In the genomic region with DNA sequence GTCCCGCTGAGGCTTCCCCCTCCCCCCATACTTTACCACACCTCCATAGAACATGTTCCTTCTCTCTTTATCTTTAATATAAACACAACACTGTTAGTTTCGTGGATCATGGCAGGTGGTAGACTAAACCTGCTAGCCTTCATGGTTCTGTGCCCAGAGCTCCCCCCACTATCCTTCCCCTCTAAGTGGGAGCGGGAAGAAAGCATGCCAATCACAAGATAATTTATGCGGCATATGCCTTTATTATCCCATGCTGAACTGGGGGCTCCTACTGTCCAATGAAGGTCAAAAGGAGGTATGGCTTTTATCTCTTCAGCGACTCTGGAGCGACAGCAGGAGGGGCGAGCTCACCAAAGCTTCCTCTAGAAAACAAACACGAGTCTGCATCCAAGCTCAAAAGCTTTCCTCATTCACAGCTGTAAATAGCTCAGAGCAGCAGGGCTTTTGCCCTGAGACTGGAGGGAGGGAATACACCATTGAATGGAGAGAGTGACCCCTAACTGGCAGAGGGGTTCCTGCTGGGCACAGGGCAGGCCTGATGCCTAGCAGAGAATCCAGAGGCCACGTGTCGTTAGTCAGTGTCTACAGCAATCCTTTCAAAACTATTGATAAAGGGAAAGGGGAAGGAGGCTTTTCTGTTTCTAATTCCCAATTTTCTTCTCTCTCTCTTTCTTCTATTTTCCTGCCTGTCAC, we compare ENCODE assay signal across 10 mouse cellular contexts. TPM values are rescaled to one million over a fixed set of nuclear protein-coding genes. Genes with fewer than 3 reads are reported as not detected.
DNase-seq lines count a peak whose midpoint lies in the region; ATAC-seq and TF ChIP-seq lines count a peak whose summit lies in the region.
"Had no signal": no experiment of that assay in that cellular context is flagged by ENCODE, and none has a peak within 500 bp of the region (broad histone marks: within the 10 kb centered on the region; RNA-seq: fewer than 3 reads in every experiment).

No protein-coding gene starts in this region.

- no peaks in the 10 kb centered on the region for H3K36me3 ChIP-seq in heart, postnatal 0 days (replicated peaks; ENCODE audit: control insufficient read depth, insufficient read depth, low read length)
- H3K36me3 ChIP-seq in hindbrain, embryonic 15.5 days, result no peaks in the 10 kb centered on the region
- no peaks in the 10 kb centered on the region for H3K36me3 ChIP-seq in lung, postnatal 0 days (ENCODE audit: insufficient read depth, low read length)

- intact Hi-C loops in heart, postnatal 25 days (cut with DNase I), result no loop called here

- H3K4me1 ChIP-seq in heart, postnatal 0 days (ENCODE audit: control insufficient read depth, insufficient read depth), result peaks cover 9% of the 10 kb centered on the region; the same call in 1 of the 2 replicates
- peaks cover 10% of the 10 kb centered on the region for H3K4me1 ChIP-seq in hindbrain, embryonic 15.5 days (replicated peaks)
- no peaks in the 10 kb centered on the region for H3K4me1 ChIP-seq in lung, postnatal 0 days (ENCODE audit: insufficient read depth, low read depth, low read length)

- H3K9me3 ChIP-seq in heart, postnatal 0 days (replicated peaks; ENCODE audit: control insufficient read depth, low read length), result no peaks in the 10 kb centered on the region
- no peaks in the 10 kb centered on the region for H3K9me3 ChIP-seq in hindbrain, embryonic 15.5 days
- no peaks in the 10 kb centered on the region for H3K9me3 ChIP-seq in lung, postnatal 0 days (ENCODE audit: low read length)

- TF ChIP-seq CTCF in heart, postnatal 0 days (IDR thresholded peaks at IDR 0.05; ENCODE audit: low read depth), result no peak
- TF ChIP-seq CTCF in lung, postnatal 0 days (IDR thresholded peaks at IDR 0.05), result no peak

- no peak; the same call in 1 of the 2 replicates for ATAC-seq in heart, postnatal 0 days (ENCODE audit: insufficient read depth, low read depth)
- no peak; the same call in 1 of the 2 replicates for ATAC-seq in hindbrain, embryonic 15.5 days (ENCODE audit: low FRiP score, low read depth)
- ATAC-seq in lung, postnatal 0 days, result no peak

- peak overlapping the region; percentile 3; the same call in 1 of the 2 replicates for H3K4me2 ChIP-seq in heart, postnatal 0 days (ENCODE audit: low read depth, low read length)
- peak overlapping the region; percentile 27; the same call in 1 of the 2 replicates for H3K4me2 ChIP-seq in hindbrain, embryonic 15.5 days
- no peak overlapping the region for H3K4me2 ChIP-seq in lung, postnatal 0 days (replicated peaks; ENCODE audit: low read depth, low read length)
- H3K4me2 ChIP-seq: liver, embryonic 11.5 days had no signal

- no peaks in the 10 kb centered on the region for H3K27me3 ChIP-seq in heart, postnatal 0 days (ENCODE audit: control insufficient read depth, insufficient read depth, low read length)
- peaks cover 9% of the 10 kb centered on the region; the same call in 1 of the 2 replicates for H3K27me3 ChIP-seq in hindbrain, embryonic 15.5 days
- no peaks in the 10 kb centered on the region for H3K27me3 ChIP-seq in lung, postnatal 0 days (replicated peaks; ENCODE audit: insufficient read depth, low read length)

- no peak overlapping the region for H3K27ac ChIP-seq in heart, postnatal 0 days (ENCODE audit: low read depth)
- no peak overlapping the region for H3K27ac ChIP-seq in hindbrain, embryonic 15.5 days (replicated peaks)
- H3K27ac ChIP-seq in lung, postnatal 0 days (ENCODE audit: low read length), result no peak overlapping the region

- WGBS in heart, postnatal 0 days, result 12% methylated on average over 10 of the region's 10 CpGs
- 5% methylated on average over 10 of the region's 10 CpGs for WGBS in hindbrain, embryonic 15.5 days
- 15% methylated on average over 10 of the region's 10 CpGs for WGBS in lung, postnatal 0 days

- TF ChIP-seq EP300 in heart, postnatal 0 days (IDR thresholded peaks at IDR 0.05; ENCODE audit: low read depth), result no peak
- no peak for TF ChIP-seq EP300 in lung, postnatal 0 days (IDR thresholded peaks at IDR 0.05)

- H3K4me3 ChIP-seq in heart, postnatal 0 days (ENCODE audit: low read depth, low read length), result no peak overlapping the region
- no peak overlapping the region for H3K4me3 ChIP-seq in hindbrain, embryonic 15.5 days
- no peak overlapping the region for H3K4me3 ChIP-seq in lung, postnatal 0 days (ENCODE audit: low read depth, low read length)

- H3K9ac ChIP-seq in heart, postnatal 0 days (replicated peaks; ENCODE audit: low read depth, low read length), result no peak overlapping the region
- no peak overlapping the region for H3K9ac ChIP-seq in hindbrain, embryonic 15.5 days
- H3K9ac ChIP-seq in lung, postnatal 0 days (replicated peaks; ENCODE audit: low read depth), result no peak overlapping the region

- peak; percentile 3 for DNase-seq in cerebellum, adult 11-12 months
- DNase-seq in cerebellum, postnatal 10 days, result no peak
- DNase-seq in heart, postnatal 0 days (ENCODE audit: low spot score), result no peak
- no peak for DNase-seq in heart, postnatal 25 days (ENCODE audit: low spot score)
- peak; percentile 33 for DNase-seq in retina, embryonic 14.5 days (ENCODE audit: low spot score)
- DNase-seq in lung, postnatal 0 days (ENCODE audit: low spot score), result no peak
- DNase-seq in kidney, adult 18-20 months, result no peak
- DNase-seq: cerebellum, postnatal 25 days had no signal

RNA-seq across cellular contexts. Expression of a gene that starts 28.8 kb away (rescaled TPM):
- 0.92 and 0.97 TPM in 2 replicates for total RNA-seq in heart, postnatal 0 days (2014; rRNA removed; ENCODE audit: low replicate concordance)
- 1.1 and 1.4 TPM in 2 replicates for polyA plus RNA-seq in heart, postnatal 0 days (2015; fragmentation: Nextera tagmentation; extraction: Ambion mirVana)
- under 1 TPM; 0.59 to 0.91 TPM for total RNA-seq in heart, postnatal 25 days (2021)
- polyA plus RNA-seq in hindbrain, embryonic 15.5 days (2015; fragmentation: Nextera tagmentation; extraction: Ambion mirVana), result 2.3 and 3.1 TPM in 2 replicates
- polyA plus RNA-seq in lung, postnatal 0 days (2015; fragmentation: Nextera tagmentation; extraction: Ambion mirVana), result 0.07 and 0.12 TPM in 2 replicates

Comparison
In these comparisons a context has a peak if more than half of its experiments do, and no peak if none do; other contexts are left out.
1. DNase-seq: peak in cerebellum, adult 11-12 months (single experiment) and retina, embryonic 14.5 days (single experiment); none in cerebellum, postnatal 10 days (0 of 2), heart, postnatal 0 days (single experiment), heart, postnatal 25 days (single experiment), lung, postnatal 0 days (single experiment) and kidney, adult 18-20 months (single experiment).